Mouse (Mus musculus) lung, adult 2 months (tissue): ENCODE measurements at regions not wholly inside any gene's neighbourhood (a gene's known extent, or its start where the extent isn't known, plus 50 kb on each side); places are given as distances from the start of the nearest gene placed in this dataset.

ENCODE experiments used
- CTCF ChIP-seq: fragments of 200-500 bp; IDR thresholded peaks from 2 replicates; pipeline ENCODE4 v1.5.1; 2011; ENCODE audit warnings: mild to moderate bottlenecking, low read length, control low read depth; ENCODE audit not compliant: insufficient read depth
- POLR2A ChIP-seq: fragments of 200-500 bp; IDR thresholded peaks from 2 replicates; pipeline ENCODE4 v1.6.1; 2011; ENCODE audit warnings: low read depth, mild to moderate bottlenecking, control low read depth, low read length, borderline replicate concordance; ENCODE audit errors: extremely low read depth

DNA sequence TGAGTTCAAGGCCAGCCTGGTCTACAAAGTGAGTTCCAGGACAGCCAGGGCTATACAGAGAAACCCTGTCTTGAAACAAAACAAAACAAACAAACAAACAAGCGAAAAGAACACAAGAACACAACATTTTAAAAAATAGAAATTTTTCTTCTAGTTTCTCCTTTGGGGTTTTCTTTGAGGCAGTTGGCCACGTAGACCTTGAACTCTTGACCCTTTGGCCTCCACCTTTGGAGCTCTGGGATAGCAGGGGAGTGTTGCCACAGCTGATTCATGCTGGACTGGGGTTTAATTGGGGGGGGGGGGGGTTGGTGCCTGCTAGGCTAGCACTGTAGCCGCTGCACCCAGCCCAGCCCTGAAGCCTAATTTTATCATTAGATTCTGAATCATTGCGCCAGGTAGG is 87.8 kb downstream of the Sox2 start:
- no peak for TF ChIP-seq CTCF
- no peak for TF ChIP-seq POLR2A
